Mouse (Mus musculus) hindbrain, embryonic 11.5 days (tissue): ENCODE data around the gene Ptgdr2. TPM values are rescaled to one million over a fixed set of nuclear protein-coding genes. Genes with fewer than 3 reads are reported as not detected.
A peak's percentile ranks its signal among the peaks of the same experiment; 100 is the strongest.

Experiments
- ATAC-seq: fragments of 200-750 bp; cut with Nextera tagmentation; 2 replicates; pipeline ENCODE4 v1.8.0; 2017; ENCODE audit warnings: mild to moderate bottlenecking, moderate TSS enrichment, moderate library complexity; ENCODE audit not compliant: low FRiP score
- DNase-seq: peaks from one replicate; pipeline ENCODE4 v3.0.0-alpha.2; 2015; ENCODE audit warnings: low spot score
- H3K27ac ChIP-seq: fragments of 300-500 bp; sonication (generic); 2 replicates; pipeline ENCODE4 v1.5.1; 2014; ENCODE audit warnings: mild to moderate bottlenecking, low read depth, low read length
- H3K27me3 ChIP-seq: fragments of 300-500 bp; sonication (generic); 2 replicates; pipeline ENCODE4 v1.6.1; 2014; ENCODE audit warnings: mild to moderate bottlenecking, low read length, moderate library complexity, mixed read lengths; ENCODE audit not compliant: control insufficient read depth, insufficient read depth
- H3K36me3 ChIP-seq: fragments of 300-500 bp; sonication (generic); 2 replicates; pipeline ENCODE4 v1.6.1; 2014; ENCODE audit warnings: mild to moderate bottlenecking, low read length, moderate library complexity, mixed read lengths; ENCODE audit not compliant: control insufficient read depth, insufficient read depth
- H3K4me1 ChIP-seq: fragments of 300-500 bp; sonication (generic); replicated peaks from 2 replicates; pipeline ENCODE4 v1.6.1; 2014; ENCODE audit warnings: low read length, mixed read lengths; ENCODE audit not compliant: control insufficient read depth, insufficient read depth
- H3K4me2 ChIP-seq: fragments of 300-500 bp; sonication (generic); replicated peaks from 2 replicates; pipeline ENCODE4 v1.6.1; 2014; ENCODE audit warnings: mild to moderate bottlenecking, low read depth, low read length
- H3K4me3 ChIP-seq: fragments of 300-500 bp; sonication (generic); 2 replicates; pipeline ENCODE4 v1.5.1; 2014; ENCODE audit warnings: low read depth, low read length
- H3K9ac ChIP-seq: fragments of 300-500 bp; sonication (generic); 2 replicates; pipeline ENCODE4 v1.6.1; 2014; ENCODE audit warnings: low read depth, low read length
- H3K9me3 ChIP-seq: fragments of 300-500 bp; sonication (generic); 2 replicates; pipeline ENCODE4 v1.6.1; 2016; ENCODE audit warnings: low read length; ENCODE audit not compliant: control insufficient read depth
- WGBS: fragments of 180-500 bp; shearing (Covaris S2); extraction: QIAGEN DNeasy Blood & Tissue Kit; methylation state at CpG from one replicate; pipeline ENCODE4 v1.1.7; 2014; 5-methylcytosine and 5-hydroxymethylcytosine counted together
- polyA plus RNA-seq: library from polyadenylated mRNA; unstranded; fragments of >200 nt; fragmentation: Nextera tagmentation; extraction: Ambion mirVana; gene quantifications from 2 replicates; pipeline ENCODE4 v1.2.1, GENCODE M21; 2014

Gene Ptgdr2
- polyA plus RNA-seq, 1 experiment from 2014 or later: not detected

- Histone ChIP-seq H3K36me3 (no peaks in the 10 kb centered on the region), H3K9me3 (no peaks in the 10 kb centered on the region), H3K27ac (no peak overlapping the region), H3K4me2 (no peak overlapping the region), H3K4me3 (no peak overlapping the region), H3K4me1 (peaks cover 9% of the 10 kb centered on the region), H3K27me3 (no peaks in the 10 kb centered on the region), H3K9ac (no peak overlapping the region)
- ATAC-seq: no peak
- WGBS: 74% methylated on average over 11 of the region's 11 CpGs
- no peak for DNase-seq
Observed at GRCm38 (mm10) chr19:10952021-10952939, 15.3 kb downstream of the Ptgdr2 start.

GRCm38 (mm10) chr19:10959085-10959977 is 22.4 kb downstream of the Ptgdr2 start:
- H3K4me2 ChIP-seq: no peak overlapping the region
- H3K27ac ChIP-seq: no peak overlapping the region
- no peaks in the 10 kb centered on the region for H3K9me3 ChIP-seq
- DNase-seq: peak; percentile 81
- H3K9ac ChIP-seq: no peak overlapping the region
- H3K27me3 ChIP-seq: no peaks in the 10 kb centered on the region
- 34% methylated on average over 11 of the region's 11 CpGs for WGBS
- peak; percentile 84 for ATAC-seq
- H3K36me3 ChIP-seq: no peaks in the 10 kb centered on the region
- no peak overlapping the region for H3K4me3 ChIP-seq
- H3K4me1 ChIP-seq: no peaks in the 10 kb centered on the region

GRCm38 (mm10) chr19:10959978-10960346 is 23.0 kb downstream of the Ptgdr2 start:
- no peak overlapping the region for H3K4me2 ChIP-seq
- H3K9me3 ChIP-seq: no peaks in the 10 kb centered on the region
- no peaks in the 10 kb centered on the region for H3K27me3 ChIP-seq
- no peak overlapping the region for H3K9ac ChIP-seq
- H3K4me3 ChIP-seq: no peak overlapping the region
- no peak overlapping the region for H3K27ac ChIP-seq
- WGBS: 50% methylated on average over 12 of the region's 12 CpGs
- H3K36me3 ChIP-seq: no peaks in the 10 kb centered on the region
- no peaks in the 10 kb centered on the region for H3K4me1 ChIP-seq
- DNase-seq (no peak), ATAC-seq (0 out of 2 replicates have a peak, but pooled peaks have one; percentile 27)

GRCm38 (mm10) chr19:10965721-10966120 is 28.8 kb downstream of the Ptgdr2 start:
- Histone ChIP-seq H3K4me2 (no peak overlapping the region), H3K27ac (no peak overlapping the region), H3K36me3 (no peaks in the 10 kb centered on the region), H3K27me3 (no peaks in the 10 kb centered on the region), H3K4me1 (no peaks in the 10 kb centered on the region), H3K9ac (no peak overlapping the region), H3K9me3 (no peaks in the 10 kb centered on the region), H3K4me3 (no peak overlapping the region)
- no peak for ATAC-seq
- no peak for DNase-seq
- WGBS: 94% methylated on average over 7 of the region's 7 CpGs

- Histone ChIP-seq H3K27ac (no peak overlapping the region), H3K4me2 (no peak overlapping the region), H3K9me3 (no peaks in the 10 kb centered on the region), H3K4me1 (no peaks in the 10 kb centered on the region), H3K9ac (no peak overlapping the region), H3K36me3 (no peaks in the 10 kb centered on the region), H3K4me3 (no peak overlapping the region), H3K27me3 (no peaks in the 10 kb centered on the region)
- ATAC-seq (no peak), DNase-seq (no peak)
- 92% methylated on average over 7 of the region's 7 CpGs for WGBS
Observed at GRCm38 (mm10) chr19:10968578-10968977, 31.6 kb downstream of the Ptgdr2 start.

GRCm38 (mm10) chr19:10970457-10970856 is 33.5 kb downstream of the Ptgdr2 start:
- H3K27me3 ChIP-seq: no peaks in the 10 kb centered on the region
- DNase-seq (no peak), ATAC-seq (no peak)
- H3K4me1 ChIP-seq: no peaks in the 10 kb centered on the region
- H3K27ac ChIP-seq: no peak overlapping the region
- no peak overlapping the region for H3K9ac ChIP-seq
- H3K4me3 ChIP-seq: no peak overlapping the region
- 77% methylated on average over 3 of the region's 3 CpGs for WGBS
- H3K36me3 ChIP-seq: no peaks in the 10 kb centered on the region
- no peak overlapping the region for H3K4me2 ChIP-seq
- H3K9me3 ChIP-seq: no peaks in the 10 kb centered on the region

- Histone ChIP-seq H3K36me3 (no peaks in the 10 kb centered on the region), H3K9me3 (no peaks in the 10 kb centered on the region), H3K4me3 (no peak overlapping the region), H3K27ac (no peak overlapping the region), H3K9ac (no peak overlapping the region), H3K4me2 (no peak overlapping the region), H3K27me3 (no peaks in the 10 kb centered on the region), H3K4me1 (no peaks in the 10 kb centered on the region)
- WGBS: 56% methylated on average over 3 of the region's 3 CpGs
- DNase-seq: no peak
- no peak for ATAC-seq
Observed at GRCm38 (mm10) chr19:10972660-10973059, 35.7 kb downstream of the Ptgdr2 start.

- no peak for ATAC-seq
- Histone ChIP-seq H3K9me3 (no peaks in the 10 kb centered on the region), H3K4me3 (no peak overlapping the region), H3K27me3 (no peaks in the 10 kb centered on the region), H3K36me3 (no peaks in the 10 kb centered on the region), H3K27ac (no peak overlapping the region), H3K9ac (no peak overlapping the region), H3K4me2 (no peak overlapping the region), H3K4me1 (no peaks in the 10 kb centered on the region)
- WGBS: 68% methylated on average over 2 of the region's 2 CpGs
- no peak for DNase-seq
Observed at GRCm38 (mm10) chr19:10973187-10973586, 36.2 kb downstream of the Ptgdr2 start.
